Mouse (Mus musculus): ENCODE measurements at regions not wholly inside any gene's neighbourhood (a gene's known extent, or its start where the extent isn't known, plus 50 kb on each side); places are given as distances from the start of the nearest gene placed in this dataset.

- DNase-seq (ENCODE audit: low read depth, low spot score) = no peak
Measured at GRCm38 (mm10) chr14:36819826-36820225, 148.8 kb downstream of the Ccser2 start.

GRCm38 (mm10) chr14:36802418-36802817 lies 166.2 kb downstream of the Ccser2 start:
- DNase-seq (ENCODE audit: low read depth, low spot score) = no peak

GRCm38 (mm10) chr14:36799820-36800219 lies 168.8 kb downstream of the Ccser2 start:
- no peak for DNase-seq (ENCODE audit: low read depth, low spot score)

- no peak for DNase-seq (ENCODE audit: low read depth, low spot score)
Measured at GRCm38 (mm10) chr14:36781882-36782281, 186.7 kb downstream of the Ccser2 start.

GRCm38 (mm10) chr14:36778956-36779355 lies 189.6 kb downstream of the Ccser2 start:
- peak; percentile 30 for DNase-seq (ENCODE audit: low read depth, low spot score)

GRCm38 (mm10) chr14:36774349-36774748 lies 194.2 kb downstream of the Ccser2 start:
- DNase-seq (ENCODE audit: low read depth, low spot score) = no peak

- no peak for DNase-seq (ENCODE audit: low read depth, low spot score)
Measured at GRCm38 (mm10) chr14:36764377-36764776, 204.2 kb downstream of the Ccser2 start.

- DNase-seq (ENCODE audit: low read depth, low spot score) = no peak
Measured at GRCm38 (mm10) chr14:36756056-36756455, 212.5 kb downstream of the Ccser2 start.

- no peak for DNase-seq (ENCODE audit: low read depth, low spot score)
Measured at GRCm38 (mm10) chr14:36748130-36748883, 220.3 kb downstream of the Ccser2 start.

- no peak for DNase-seq (ENCODE audit: low read depth, low spot score)
Measured at GRCm38 (mm10) chr14:36731095-36731494, 237.5 kb downstream of the Ccser2 start.

- DNase-seq (ENCODE audit: low read depth, low spot score) = no peak
Measured at GRCm38 (mm10) chr14:36726092-36726491, 242.5 kb downstream of the Ccser2 start.

- DNase-seq (ENCODE audit: low read depth, low spot score) = no peak
Measured at GRCm38 (mm10) chr14:36715684-36716083, 252.9 kb downstream of the Ccser2 start.

GRCm38 (mm10) chr14:36696993-36697392 lies 271.6 kb downstream of the Ccser2 start:
- DNase-seq (ENCODE audit: low read depth, low spot score) = no peak

GRCm38 (mm10) chr14:36691958-36692357 lies 276.6 kb downstream of the Ccser2 start:
- no peak for DNase-seq (ENCODE audit: low read depth, low spot score)

- no peak for DNase-seq (ENCODE audit: low read depth, low spot score)
Measured at GRCm38 (mm10) chr14:36691018-36691417, 277.6 kb downstream of the Ccser2 start.

- no peak for DNase-seq (ENCODE audit: low read depth, low spot score)
Measured at GRCm38 (mm10) chr14:36658678-36659263, 309.8 kb downstream of the Ccser2 start.

- no peak for DNase-seq (ENCODE audit: low read depth, low spot score)
Measured at GRCm38 (mm10) chr14:36658193-36658592, 310.4 kb downstream of the Ccser2 start.

- peak; percentile 39 for DNase-seq (ENCODE audit: low read depth, low spot score)
Measured at GRCm38 (mm10) chr14:36652982-36653557, 315.5 kb downstream of the Ccser2 start.

- DNase-seq (ENCODE audit: low read depth, low spot score) = no peak
Measured at GRCm38 (mm10) chr14:36651053-36651735, 317.4 kb downstream of the Ccser2 start.

- no peak for DNase-seq (ENCODE audit: low read depth, low spot score)
Measured at GRCm38 (mm10) chr14:36646649-36647048, 321.9 kb downstream of the Ccser2 start.

GRCm38 (mm10) chr14:36646237-36646636 lies 322.3 kb downstream of the Ccser2 start:
- DNase-seq (ENCODE audit: low read depth, low spot score) = no peak

- DNase-seq (ENCODE audit: low read depth, low spot score) = no peak
Measured at GRCm38 (mm10) chr14:36624822-36625221, 343.8 kb downstream of the Ccser2 start.

Measured in brain, embryonic 18.5 days (tissue).